Mouse (Mus musculus) lung, embryonic 14.5 days (tissue): ENCODE measurements at regions not wholly inside any gene's neighbourhood (a gene's known extent, or its start where the extent isn't known, plus 50 kb on each side); places are given as distances from the start of the nearest gene placed in this dataset.

Source experiments
- ATAC-seq: fragments of 200-750 bp; cut with Nextera tagmentation; 2 replicates; pipeline ENCODE4 v1.8.0; 2017; ENCODE audit warnings: mild to moderate bottlenecking, moderate TSS enrichment, moderate library complexity; ENCODE audit not compliant: insufficient read depth
- DNase-seq: peaks from one replicate; pipeline ENCODE4 v3.0.0-alpha.2; 2015
- H3K27ac ChIP-seq: fragments of 300-500 bp; sonication (generic); 2 replicates; pipeline ENCODE4 v1.5.1; 2014; ENCODE audit warnings: low read depth, mild to moderate bottlenecking, moderate library complexity
- H3K27me3 ChIP-seq: fragments of 300-500 bp; sonication (generic); 2 replicates; pipeline ENCODE4 v1.6.1; 2014; ENCODE audit warnings: low read length, control low read depth; ENCODE audit not compliant: insufficient read depth
- H3K36me3 ChIP-seq: fragments of 300-500 bp; sonication (generic); 2 replicates; pipeline ENCODE4 v1.6.1; 2014; ENCODE audit warnings: control low read depth; ENCODE audit not compliant: insufficient read depth
- H3K4me1 ChIP-seq: fragments of 300-500 bp; sonication (generic); 2 replicates; pipeline ENCODE4 v1.6.1; 2014; ENCODE audit warnings: antibody characterized with exemption, control low read depth; ENCODE audit not compliant: insufficient read depth
- H3K4me2 ChIP-seq: fragments of 300-500 bp; sonication (generic); 2 replicates; pipeline ENCODE4 v1.6.1; 2014; ENCODE audit warnings: mild to moderate bottlenecking
- H3K4me3 ChIP-seq: fragments of 300-500 bp; sonication (generic); 2 replicates; pipeline ENCODE4 v1.5.1; 2014; ENCODE audit warnings: low read depth, low read length
- H3K9ac ChIP-seq: fragments of 300-500 bp; sonication (generic); 2 replicates; pipeline ENCODE4 v1.6.1; 2014
- H3K9me3 ChIP-seq: fragments of 300-500 bp; sonication (generic); 2 replicates; pipeline ENCODE4 v1.6.1; 2016; ENCODE audit warnings: low read depth, low read length, control low read depth
- CTCF ChIP-seq: IDR thresholded peaks from 2 replicates; pipeline ENCODE4 v1.5.1; 2016; ENCODE audit warnings: antibody characterized with exemption, low read depth
- WGBS: fragments of 180-500 bp; shearing (Covaris S2); extraction: QIAGEN DNeasy Blood & Tissue Kit; methylation state at CpG from one replicate; pipeline ENCODE4 v1.1.7; 2014; 5-methylcytosine and 5-hydroxymethylcytosine counted together

GRCm38 (mm10) chr9:31794911-31795310, 118.4 kb downstream of the Barx2 start:
- H3K27me3 ChIP-seq: no peaks in the 10 kb centered on the region
- no peak for ATAC-seq

GRCm38 (mm10) chr9:31775956-31776355, 137.3 kb downstream of the Barx2 start:
- H3K4me3 ChIP-seq: no peak overlapping the region
- H3K9ac ChIP-seq: no peak overlapping the region
- no peaks in the 10 kb centered on the region for H3K9me3 ChIP-seq
- H3K36me3 ChIP-seq: no peaks in the 10 kb centered on the region
- no peak overlapping the region for H3K4me2 ChIP-seq
- no peaks in the 10 kb centered on the region for H3K27me3 ChIP-seq
- DNase-seq (peak; percentile 67), ATAC-seq (no peak)
- no peak for TF ChIP-seq CTCF
- no peak overlapping the region for H3K27ac ChIP-seq
- 69% methylated on average over 3 of the region's 3 CpGs for WGBS
- H3K4me1 ChIP-seq: no peaks in the 10 kb centered on the region

More at GRCm38 (mm10) chr9:31794911-31795310, 118.4 kb downstream of the Barx2 start:
- H3K27ac ChIP-seq: no peak overlapping the region
- no peak for DNase-seq
- no peaks in the 10 kb centered on the region for H3K36me3 ChIP-seq
- H3K4me3 ChIP-seq: no peak overlapping the region
- no peak for TF ChIP-seq CTCF
- no peaks in the 10 kb centered on the region for H3K9me3 ChIP-seq
- H3K4me1 ChIP-seq: no peaks in the 10 kb centered on the region
- H3K4me2 ChIP-seq: no peak overlapping the region
- no peak overlapping the region for H3K9ac ChIP-seq
- WGBS: 84% methylated on average over 2 of the region's 2 CpGs

DNA sequence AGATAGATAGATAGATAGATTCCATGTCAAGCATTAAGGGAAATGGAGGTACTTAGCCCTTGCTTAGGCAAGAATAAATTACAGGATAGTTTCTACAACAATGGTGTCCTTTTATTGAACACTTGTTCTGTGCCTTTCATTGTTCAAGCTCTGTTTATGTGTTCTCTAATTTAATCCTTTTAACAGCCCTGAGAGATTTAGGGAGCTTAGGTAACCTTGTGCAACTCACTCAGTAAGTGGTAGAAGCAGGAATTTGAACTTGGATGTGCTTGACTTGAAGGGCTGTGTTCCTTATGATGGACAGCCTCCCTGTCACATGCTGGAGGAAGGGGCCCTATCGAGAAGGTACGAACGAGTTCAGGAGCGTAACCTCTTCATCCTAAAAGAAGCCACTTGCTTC, 147.9 kb downstream of the Barx2 start:
- Histone ChIP-seq H3K27me3 (no peaks in the 10 kb centered on the region), H3K9ac (no peak overlapping the region), H3K36me3 (no peaks in the 10 kb centered on the region), H3K4me1 (no peaks in the 10 kb centered on the region), H3K4me3 (no peak overlapping the region), H3K9me3 (no peaks in the 10 kb centered on the region), H3K27ac (no peak overlapping the region), H3K4me2 (no peak overlapping the region)
- TF ChIP-seq CTCF: no peak
- ATAC-seq: no peak
- DNase-seq: no peak
- 77% methylated on average over 4 of the region's 4 CpGs for WGBS

DNA sequence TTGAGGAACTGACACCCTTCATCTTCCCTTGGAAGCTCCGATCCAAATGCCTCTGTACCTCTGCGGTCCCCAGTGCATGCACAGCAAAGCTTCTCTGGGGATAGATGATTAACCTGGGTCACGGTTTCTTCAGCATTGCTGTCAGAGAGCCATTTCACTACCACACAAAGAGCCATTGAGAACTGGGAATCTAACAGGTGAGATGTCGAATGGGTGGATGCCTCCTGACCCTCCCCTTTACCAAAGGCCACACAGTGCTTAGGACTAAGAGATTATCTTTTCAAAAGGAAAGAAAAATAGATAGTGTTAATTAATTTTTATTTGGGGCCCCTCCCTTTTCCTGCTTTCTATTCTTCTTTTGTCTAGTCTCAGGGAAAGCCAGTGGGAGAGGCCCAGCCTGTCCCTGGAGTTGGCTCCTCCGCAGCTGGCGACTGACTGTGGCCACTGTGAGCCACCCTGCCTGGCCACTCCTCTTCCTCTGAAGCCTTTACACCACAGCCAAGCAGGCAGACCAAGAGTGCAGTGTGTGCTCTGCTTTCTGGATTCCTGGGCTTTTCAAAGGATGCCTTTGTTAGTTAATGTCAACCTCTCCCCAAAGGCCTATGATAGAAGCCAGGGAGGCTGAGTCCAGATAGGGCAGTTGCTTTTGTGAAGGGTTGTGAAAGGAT, 155.2 kb downstream of the Barx2 start:
- Histone ChIP-seq H3K27me3 (no peaks in the 10 kb centered on the region), H3K9me3 (no peaks in the 10 kb centered on the region), H3K4me3 (no peak overlapping the region), H3K9ac (no peak overlapping the region), H3K4me1 (no peaks in the 10 kb centered on the region), H3K4me2 (no peak overlapping the region), H3K36me3 (no peaks in the 10 kb centered on the region), H3K27ac (no peak overlapping the region)
- DNase-seq (peak; percentile 17), ATAC-seq (no peak)
- TF ChIP-seq CTCF: no peak
- 67% methylated on average over 6 of the region's 6 CpGs for WGBS

DNA sequence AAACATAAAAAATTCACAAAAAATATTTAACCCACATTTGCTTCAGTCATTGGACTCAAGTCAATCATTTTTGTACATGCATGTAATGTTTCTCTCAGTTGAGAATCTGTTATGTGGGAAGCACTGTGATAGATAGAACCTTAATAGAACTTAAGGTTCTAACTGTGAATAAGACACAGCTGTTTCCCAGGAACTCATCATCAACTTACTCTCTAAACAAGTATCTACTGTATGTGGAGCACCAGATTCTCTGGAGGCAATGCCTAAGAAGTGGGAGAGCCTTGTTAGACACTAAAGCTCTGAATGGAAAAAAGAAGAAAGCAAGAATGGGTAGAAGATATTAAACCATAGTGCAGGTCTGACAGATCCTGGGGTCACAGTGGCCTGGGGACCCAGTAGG, 182.8 kb downstream of the Barx2 start:
- Histone ChIP-seq H3K4me2 (no peak overlapping the region), H3K4me1 (no peaks in the 10 kb centered on the region), H3K27me3 (no peaks in the 10 kb centered on the region), H3K9ac (no peak overlapping the region), H3K36me3 (no peaks in the 10 kb centered on the region), H3K27ac (no peak overlapping the region), H3K4me3 (no peak overlapping the region), H3K9me3 (no peaks in the 10 kb centered on the region)
- DNase-seq (no peak), ATAC-seq (no peak)
- no peak for TF ChIP-seq CTCF

DNA sequence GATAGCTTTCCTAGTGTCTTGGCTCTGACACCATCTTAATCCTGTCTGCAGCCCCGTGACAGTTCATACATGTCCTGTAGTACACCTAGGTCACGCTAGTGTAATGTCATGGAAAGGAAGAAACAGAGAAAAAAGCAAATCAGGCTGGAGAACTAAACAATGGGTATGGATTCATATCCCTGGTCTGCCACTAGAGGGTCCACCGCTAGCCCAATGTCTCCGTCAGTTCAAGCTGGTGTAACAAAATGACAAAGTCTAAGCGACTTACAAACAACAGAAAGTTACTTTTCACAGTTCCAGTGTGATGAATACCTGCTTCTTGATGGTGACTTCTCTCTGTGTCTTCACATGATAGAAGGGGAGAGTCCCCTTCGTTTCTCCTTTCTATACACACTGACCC, 194.0 kb downstream of the Barx2 start:
- peak; percentile 14 for DNase-seq
- Histone ChIP-seq H3K4me3 (no peak overlapping the region), H3K9ac (no peak overlapping the region), H3K27ac (no peak overlapping the region), H3K4me2 (no peak overlapping the region), H3K36me3 (no peaks in the 10 kb centered on the region), H3K4me1 (no peaks in the 10 kb centered on the region), H3K27me3 (no peaks in the 10 kb centered on the region), H3K9me3 (no peaks in the 10 kb centered on the region)
- no peak for ATAC-seq
- TF ChIP-seq CTCF: peak; percentile 48
- WGBS: 69% methylated on average over 6 of the region's 6 CpGs

- ATAC-seq (no peak), DNase-seq (no peak)
- Histone ChIP-seq H3K27me3 (no peaks in the 10 kb centered on the region), H3K9me3 (no peaks in the 10 kb centered on the region), H3K27ac (no peak overlapping the region), H3K36me3 (no peaks in the 10 kb centered on the region), H3K4me1 (no peaks in the 10 kb centered on the region), H3K4me3 (no peak overlapping the region), H3K4me2 (no peak overlapping the region), H3K9ac (no peak overlapping the region)
- no peak for TF ChIP-seq CTCF
- WGBS: 50% methylated on average over 2 of the region's 2 CpGs
Observed at GRCm38 (mm10) chr9:31710022-31710421, 203.2 kb downstream of the Barx2 start.

DNA sequence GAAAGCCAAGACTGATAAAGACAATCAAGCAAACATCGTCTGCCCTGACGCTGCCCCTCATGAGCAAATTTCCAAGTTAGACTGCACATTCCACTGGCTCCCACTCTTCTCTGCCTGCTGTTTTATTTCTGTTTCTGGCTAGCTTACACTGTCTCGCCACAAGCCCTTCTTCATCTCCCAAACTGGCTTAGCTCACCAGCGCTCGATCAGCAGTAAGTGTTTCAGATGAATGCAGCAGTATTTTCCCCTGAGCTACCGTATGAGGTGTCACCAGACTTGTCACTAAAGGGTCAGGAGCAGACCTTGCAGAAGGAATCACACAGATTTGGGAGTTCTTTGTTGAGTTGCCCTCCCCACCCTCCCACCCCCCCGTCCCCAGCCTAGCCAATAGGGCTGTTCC, 206.6 kb downstream of the Barx2 start:
- Histone ChIP-seq H3K27ac (no peak overlapping the region), H3K9me3 (no peaks in the 10 kb centered on the region), H3K27me3 (no peaks in the 10 kb centered on the region), H3K4me2 (no peak overlapping the region), H3K4me1 (no peaks in the 10 kb centered on the region), H3K36me3 (no peaks in the 10 kb centered on the region), H3K9ac (no peak overlapping the region), H3K4me3 (no peak overlapping the region)
- peak; percentile 34 for DNase-seq
- TF ChIP-seq CTCF: no peak
- 34% methylated on average over 7 of the region's 7 CpGs for WGBS
- ATAC-seq: no peak
